Mouse (Mus musculus) spleen, postnatal 14 days (tissue): Measurements from ENCODE around the gene Cdk5rap3.

Source experiments
- DNase-seq, 2 experiments: peaks; one replicate each; pipeline ENCODE4 v3.0.0; 2021 to 2022; ENCODE audit warnings: low spot score in 2 of 2

The Cdk5rap3 gene

DNA sequence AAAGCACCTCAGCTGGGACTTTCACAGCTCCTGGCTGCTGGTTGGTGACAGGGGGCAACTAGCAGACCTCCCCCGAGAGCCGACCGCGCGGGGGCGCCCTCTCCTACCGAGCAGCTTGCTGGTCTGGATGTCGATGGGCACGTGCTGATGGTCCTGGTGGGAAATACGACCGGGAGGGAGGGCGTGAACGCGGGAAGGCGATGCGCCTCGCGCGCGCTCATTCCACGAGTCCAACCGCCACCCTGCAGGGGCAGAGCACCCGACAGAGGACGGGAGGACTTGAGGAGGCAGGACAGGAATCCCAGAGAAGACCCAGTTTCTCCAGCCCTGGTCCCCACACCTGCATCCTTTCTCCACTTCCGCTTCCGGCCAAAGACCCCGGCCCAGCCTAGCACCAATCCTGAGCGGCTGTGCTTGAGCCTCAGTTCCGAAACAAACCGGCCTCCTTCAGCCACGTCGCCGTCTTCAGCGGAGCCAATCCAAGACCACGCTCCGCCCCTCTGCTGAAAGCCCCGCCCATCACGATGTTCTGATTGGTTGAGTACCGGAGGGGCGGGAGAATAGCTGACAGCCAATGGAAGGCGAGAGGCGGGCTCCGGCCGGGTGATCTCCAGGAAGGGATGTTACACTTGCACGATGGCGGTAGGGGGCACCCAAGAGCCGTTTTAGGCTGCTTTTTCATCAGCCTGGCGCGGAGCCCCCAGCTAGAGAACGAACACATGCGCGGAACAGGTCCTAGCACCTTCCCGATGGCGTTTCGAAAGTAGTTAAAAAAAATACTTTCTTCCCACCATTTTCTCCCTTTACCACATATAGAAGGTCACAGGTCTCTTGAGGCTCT, at the start of gene Cdk5rap3:
Gene Cdk5rap3 (minus strand): TSS at position 453 of the 841 bp plus-strand sequence.
- DNase-seq, result peak; percentile 100

DNA sequence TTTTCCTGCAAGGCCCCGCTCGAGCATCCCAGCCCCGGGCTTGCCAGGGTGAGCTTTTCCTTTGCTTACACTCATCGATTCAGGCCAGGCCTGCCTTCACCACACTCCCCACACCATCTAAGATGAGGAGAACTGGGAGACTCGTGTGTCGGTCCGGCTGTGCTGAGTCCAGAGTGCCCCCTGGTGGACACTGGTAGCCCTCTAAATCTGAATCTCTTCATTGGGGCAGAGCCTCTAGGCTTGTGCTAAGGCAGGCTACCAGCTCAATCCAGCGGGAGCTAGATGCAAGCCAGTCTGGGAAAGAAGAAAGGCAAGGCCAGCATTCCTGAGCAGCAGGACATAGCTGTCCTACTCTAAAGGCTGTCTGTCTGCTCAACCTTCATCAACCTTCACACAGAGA, 47.3 kb upstream of the Cdk5rap3 start:
- peak; percentile 78 to 88 for DNase-seq

DNA sequence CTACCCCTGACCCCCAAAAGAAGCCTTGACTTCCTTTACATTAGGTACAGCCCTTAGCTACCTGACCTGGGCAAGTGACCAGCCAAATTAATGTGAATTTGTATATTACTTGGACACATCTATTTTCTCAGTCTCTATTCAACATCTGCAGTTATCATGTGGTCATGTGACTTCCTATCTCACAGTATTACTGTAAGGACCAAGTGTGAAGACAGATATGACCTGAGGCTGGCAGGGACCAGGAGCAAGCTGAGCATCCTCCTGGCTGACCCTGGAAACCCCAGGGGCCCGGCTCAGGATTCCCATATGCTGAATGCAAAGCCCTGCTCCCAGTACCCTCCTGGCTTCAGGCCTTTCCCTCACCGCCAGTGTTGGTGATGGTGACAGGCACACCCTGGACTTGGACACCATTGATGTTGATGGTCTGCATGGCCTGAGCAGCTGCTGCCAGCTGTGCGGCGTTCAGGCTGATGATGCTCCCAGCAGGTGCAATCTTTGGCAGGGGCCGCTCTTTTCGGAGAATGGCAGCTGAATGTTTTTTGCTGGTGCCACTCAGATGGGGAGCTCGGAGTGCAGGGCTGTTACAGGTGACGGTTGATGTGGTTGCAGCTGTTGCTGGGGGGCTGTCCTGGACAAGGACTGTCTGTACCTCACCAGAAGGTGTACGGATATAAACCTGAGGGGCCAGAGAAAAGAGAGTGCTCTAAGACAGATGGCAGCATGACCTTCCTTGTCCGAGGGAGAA, 40.9 kb upstream of the Cdk5rap3 start:
- no peak for DNase-seq

DNA sequence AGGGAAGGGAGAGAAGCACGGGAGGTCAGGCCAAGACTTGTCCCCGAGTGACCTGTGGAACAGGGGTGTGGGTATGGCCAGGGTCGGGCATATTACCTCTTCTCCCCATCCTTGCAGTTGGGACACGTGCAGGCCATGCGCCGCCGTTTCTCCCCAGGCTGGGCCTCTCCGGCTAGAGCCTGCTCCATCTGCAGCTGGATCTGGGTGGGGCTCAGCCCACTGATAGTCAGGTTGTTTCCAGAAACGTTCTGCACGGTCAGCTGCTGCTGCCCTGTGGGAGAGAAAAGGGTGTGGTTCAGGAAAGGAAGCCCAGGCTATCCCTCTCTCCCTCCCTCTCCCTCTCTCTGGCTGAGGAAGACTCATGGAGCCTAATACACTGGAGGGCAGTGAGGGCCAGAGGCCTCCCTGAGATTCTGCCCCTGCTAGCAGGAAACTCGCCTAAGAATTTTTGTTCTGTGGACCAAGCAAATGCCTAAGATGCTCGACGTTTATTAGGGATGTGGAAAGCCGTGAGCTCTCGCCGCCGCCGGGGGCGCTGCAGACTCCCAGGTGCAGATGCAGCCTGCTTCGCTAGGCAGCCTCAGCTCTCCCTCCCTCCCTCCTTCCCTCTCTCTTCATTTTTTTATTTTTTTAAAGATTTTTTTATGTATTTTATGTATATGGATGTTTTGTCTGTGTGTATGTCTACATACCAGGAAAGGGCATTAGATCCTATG, 39.9 kb upstream of the Cdk5rap3 start:
- DNase-seq, result no peak

DNA sequence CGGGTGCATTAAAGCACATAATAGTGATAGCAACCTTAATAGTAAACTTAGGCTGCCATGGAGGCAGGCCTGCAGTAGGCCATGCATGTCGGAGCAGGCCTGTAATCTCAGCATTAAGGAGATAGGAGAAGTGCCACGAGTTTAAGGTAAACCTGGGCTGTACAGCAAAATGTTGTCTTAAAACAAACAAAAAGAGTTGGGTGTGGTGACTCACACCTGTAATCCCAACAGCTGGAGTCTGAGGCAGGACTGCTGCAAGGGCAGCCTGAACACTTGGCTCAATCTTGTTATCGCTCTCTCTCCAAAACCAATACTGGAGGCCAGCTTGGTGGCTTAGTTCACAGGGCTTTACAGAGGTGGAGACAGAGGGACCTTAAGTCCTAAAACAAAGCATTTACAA, 38.8 kb upstream of the Cdk5rap3 start:
- DNase-seq, result no peak

DNA sequence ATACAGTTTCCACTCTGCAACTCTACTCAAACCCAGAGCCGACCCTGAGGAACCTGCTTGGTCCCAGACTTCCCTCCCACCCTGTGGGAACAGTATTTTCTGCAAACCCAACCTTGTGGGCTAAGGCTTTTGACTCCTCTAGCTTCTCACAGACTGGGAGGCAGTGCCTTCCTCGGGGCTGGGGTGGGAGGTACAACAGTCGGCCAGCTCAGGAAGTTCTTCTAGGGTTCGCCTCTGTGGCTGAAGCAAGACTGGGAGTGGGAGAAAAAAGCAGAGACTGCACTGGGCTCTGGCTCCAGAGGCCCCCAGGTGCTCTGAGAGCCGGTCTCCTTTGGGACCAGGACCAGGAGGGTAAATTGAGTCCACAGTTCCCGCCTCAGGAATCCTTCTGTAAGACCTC, 36.6 kb upstream of the Cdk5rap3 start:
- no peak for DNase-seq

DNA sequence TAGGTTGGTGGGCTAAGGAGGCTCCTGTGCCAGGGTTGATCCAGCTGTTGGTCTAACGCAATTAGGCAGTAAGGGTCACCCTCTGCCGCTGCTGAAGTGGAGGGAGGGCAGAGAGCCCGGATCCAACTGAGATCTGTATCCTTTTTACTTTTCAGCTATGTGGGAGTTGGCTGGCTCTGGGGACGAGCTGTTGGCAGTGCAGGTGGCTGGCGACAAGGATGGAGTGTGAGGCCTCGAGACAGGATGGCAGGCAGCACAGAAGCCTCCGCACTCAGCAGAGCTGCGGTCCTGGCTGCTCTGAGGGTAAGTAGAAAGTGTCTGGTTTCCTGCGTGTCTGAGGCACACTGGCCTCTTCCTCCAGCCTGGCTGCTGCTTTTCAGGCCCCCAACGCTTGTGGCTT, 36.1 kb upstream of the Cdk5rap3 start:
- no peak for DNase-seq

DNA sequence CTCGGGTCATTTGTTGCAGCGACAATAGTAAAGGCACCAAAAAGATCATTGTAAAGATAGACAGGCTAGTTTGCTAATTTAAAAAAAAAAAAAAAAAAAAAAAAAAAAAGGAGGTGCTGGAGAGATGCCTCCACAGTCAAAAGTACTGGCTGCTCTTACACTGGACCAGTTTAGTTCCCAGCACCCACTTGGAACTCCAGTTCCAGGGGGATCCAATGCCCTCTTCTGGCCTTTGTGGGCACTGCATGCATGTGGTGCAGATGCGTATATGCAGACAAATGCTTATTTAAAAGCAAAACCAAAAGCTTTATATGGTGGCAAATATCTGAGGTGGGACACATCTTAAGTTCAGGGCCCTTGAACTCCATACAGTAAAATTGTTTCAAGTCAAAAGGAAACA, 34.5 kb upstream of the Cdk5rap3 start:
- DNase-seq, result no peak

DNA sequence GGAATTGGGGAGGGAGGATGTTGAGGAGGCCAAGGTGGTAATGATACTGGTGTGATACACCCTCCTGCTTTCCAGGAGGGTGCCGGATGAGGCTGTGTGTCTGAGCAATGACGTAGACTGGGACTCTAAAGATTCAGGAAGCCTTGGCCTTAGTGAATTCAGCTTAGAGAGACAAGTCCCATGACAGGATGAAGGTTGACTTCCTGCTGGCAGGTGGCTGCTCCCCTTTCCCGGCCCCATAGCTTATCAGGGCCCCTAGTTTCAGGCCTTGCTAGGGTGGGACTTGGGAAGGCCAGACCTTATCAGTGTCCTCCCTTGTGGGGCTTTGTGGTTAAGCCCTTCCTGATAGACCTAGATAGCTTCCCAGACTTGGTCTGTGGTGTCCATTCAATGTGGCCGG, 31.6 kb upstream of the Cdk5rap3 start:
- peak in 1 of 2 experiments; percentile 35 for DNase-seq

DNA sequence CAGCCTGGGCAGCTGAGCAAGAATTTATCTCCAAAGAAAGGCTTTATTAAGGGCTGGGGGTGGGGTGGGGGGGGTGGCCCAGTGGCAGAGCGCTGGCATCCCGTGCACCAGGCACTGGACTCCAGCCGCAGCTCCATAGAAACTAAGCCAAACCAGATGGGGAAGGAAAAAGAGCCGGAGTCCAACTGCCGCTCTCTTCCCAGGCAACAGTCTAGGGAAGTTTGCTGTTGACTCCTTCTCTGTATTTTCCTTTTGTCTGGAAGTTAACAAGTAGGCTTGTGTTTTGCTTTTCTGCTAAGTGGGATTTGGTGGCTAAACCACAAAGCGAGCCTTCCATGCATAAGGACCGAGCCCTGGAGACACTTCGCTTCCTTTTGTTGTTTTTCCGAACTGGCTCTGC, 30.2 kb upstream of the Cdk5rap3 start:
- DNase-seq, result no peak

DNA sequence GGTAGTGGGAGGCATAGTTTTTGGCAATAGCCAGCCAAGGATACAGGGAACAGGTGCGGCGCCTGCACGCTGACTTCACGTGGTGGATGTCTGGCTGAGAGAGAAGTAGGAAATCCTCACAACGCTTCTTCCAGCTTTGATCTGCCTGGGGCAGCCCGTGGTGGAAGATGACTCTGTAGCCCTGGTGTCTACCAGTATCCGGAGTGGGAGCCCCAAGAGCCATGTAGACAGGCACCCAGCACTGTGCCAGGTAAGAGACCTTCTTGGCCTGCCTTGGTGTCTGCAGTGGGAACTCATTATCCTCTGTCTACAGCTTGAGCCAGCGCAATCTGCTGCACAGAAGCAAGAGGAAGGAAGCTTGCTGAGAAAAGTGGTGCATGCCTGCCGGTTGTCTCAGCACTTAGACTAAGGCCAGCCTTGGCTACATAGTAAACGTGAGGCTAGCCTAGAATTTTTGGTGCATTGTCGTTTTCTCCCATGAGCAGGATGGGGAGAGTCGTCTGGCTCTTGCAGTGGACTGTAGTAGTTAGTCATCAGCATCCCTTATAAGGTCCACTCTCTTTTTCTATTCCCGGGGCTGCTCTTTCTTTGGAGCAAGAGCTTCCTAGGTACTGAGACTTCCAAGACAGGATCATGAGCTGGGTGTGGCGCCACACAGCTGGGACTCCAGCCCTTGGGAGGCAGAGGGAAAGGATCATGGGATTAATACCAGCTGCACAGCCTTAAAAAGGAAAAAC, 28.7 kb upstream of the Cdk5rap3 start:
- no peak for DNase-seq

DNA sequence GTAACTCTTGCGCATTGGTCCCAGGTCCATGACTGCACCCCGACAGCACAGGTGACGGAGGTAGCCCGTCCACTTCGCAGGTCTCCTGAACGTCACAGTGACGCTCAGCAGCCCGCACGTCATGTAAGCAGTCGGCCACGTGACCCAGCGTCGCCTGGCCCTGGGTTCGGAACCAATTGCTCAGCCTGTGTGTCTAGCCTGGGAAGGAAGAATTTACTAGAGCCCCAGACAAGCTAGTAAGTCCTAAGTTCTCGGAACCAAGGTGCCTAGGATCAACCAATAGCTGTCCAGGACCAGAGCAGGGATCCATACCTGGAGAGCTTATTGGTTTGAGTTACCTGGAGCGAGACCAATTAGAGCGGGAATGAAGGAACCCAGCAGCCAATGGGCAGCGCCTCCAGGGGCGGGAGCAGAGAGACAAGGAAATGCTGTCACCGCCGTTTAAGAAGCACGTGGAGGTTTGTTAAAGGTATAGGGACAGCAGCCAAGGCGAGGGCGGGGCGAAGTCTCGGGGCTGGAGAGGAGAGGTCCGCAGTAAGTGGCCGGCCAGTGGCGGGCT, 27.5 kb upstream of the Cdk5rap3 start, which contains the start of gene Pnpo:
Gene Pnpo (minus strand): TSS at position 241 of the 559 bp plus-strand sequence.
- peak; percentile 81 to 84 for DNase-seq

DNA sequence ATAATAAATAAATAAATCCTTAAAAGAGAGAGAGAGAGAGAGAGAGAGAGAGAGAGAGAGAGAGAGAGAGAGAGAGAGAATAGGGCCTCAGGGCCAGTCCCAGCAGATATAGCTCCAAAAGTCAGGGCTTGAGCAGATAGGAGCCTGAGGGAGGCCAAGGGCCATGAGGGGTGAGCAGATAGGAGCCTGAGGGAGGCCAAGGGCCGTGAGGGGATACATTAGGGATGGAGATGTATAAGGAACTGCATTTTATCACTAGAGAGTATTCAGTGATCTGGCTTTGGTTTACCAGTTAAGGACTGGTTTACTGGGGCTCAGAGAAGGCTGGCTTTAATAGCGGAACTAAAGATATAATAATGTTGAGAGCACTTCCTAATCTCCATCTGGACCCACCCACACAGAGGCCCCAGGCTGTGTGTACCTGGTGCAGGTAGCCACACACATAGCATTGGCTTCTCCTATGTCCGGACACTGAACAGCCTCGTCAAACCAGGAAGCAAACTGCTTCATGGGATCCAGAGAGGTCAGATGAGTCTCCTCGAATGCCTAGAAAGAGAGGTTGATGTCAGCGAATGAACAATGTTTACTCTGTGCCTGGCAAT, 25.8 kb upstream of the Cdk5rap3 start:
- DNase-seq, result no peak

DNA sequence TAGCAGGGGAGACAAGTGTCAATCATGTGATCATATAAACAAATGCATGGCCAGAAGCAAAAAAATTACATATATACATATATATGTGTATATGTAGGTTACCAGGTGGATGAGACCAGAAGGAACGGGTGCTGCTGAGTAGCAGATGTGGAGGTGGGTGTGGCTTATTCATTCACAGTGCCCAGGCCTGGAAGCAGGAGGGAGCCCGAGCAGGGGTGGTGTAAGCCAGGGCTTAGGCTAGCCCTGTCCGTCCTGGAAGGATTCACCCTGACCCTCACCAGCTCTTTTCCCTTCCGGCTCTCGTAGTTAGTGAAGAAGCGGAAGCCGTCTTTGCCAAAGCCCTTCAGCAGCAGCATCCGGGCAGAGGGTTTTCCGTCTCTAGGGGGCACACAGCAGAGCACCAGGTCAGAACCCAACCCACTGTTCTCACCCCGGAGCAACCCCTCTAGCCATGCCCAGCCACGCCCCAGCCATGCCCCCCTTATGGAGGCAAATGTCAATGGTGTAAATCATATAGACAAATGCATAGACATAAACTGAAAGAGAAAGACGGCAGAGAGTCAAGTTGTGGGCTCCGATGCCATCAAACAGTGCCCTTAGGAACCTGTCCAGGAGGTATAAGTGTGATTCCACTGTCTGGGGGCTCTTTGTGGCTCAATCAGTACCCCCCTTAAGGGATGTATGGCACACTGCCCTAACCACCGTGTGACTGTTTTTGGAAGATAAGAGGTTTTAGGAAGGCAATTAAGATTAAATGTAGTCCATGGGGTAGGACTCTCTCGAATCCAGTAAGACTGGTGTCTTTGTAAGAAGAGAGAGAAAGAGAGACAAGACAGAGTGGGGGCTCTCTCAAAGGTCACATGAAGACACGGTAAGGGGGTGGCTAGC, 24.5 kb upstream of the Cdk5rap3 start:
- DNase-seq, result peak in 1 of 2 experiments; percentile 51

DNA sequence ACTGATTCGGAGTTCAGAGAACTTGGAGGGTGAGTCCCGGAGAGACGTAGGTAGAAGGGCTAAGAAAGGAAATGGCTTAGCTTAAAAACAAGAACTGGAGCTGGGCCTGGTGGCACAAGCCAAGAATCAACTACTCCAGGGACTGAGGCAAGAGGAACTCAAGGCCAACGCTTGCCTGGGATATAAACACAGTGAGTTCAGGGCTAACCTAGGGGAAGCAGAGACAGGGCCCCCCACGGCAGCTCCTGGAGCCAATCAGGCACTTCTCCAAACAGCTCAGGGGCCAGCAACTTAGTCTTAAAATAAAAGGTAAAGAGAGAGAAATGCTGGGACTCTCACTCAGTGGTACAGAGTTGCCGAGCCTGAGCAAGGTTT, 22.1 kb upstream of the Cdk5rap3 start:
- no peak for DNase-seq

DNA sequence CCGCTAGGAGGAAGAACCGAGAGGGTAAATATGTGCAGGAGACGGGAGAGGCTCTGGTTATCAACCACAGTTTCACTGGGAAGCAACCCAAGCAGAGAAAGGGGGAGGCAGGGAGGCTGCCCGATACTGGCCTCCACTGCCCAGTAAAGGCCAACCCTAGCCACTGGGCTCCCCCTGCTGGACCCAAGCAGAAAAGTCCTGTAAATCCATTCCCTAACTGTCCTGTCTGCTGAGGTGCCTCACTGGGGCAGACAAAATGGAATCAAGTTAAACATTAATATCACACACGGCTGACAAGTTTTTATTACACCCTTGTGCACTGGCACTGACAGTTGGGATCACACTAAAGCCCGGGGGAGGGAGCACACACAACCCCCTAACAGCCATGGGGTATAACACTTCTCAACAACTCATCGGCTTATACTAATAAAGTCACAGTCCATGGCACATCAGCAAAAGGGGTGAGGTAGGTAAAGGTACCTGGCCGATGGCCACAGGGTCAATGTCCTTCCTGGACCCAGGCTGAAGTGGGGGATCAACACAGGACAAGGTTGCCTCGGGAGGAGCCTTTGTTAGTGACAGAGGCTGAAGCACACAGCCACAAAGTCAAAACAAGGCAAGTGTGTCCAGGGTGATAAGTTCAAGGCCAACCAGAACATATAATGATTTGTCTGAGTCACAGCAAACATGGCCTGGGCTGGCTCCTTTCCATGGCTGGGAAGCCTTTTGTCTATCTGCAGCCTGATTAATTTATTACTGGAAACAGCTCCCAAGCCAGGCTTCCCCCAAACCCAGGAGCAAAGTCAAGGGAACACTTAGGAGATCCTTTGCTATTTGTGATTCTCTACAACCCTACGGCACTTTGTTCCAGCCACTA, 21.5 kb upstream of the Cdk5rap3 start:
- DNase-seq, result peak; percentile 45 to 61

DNA sequence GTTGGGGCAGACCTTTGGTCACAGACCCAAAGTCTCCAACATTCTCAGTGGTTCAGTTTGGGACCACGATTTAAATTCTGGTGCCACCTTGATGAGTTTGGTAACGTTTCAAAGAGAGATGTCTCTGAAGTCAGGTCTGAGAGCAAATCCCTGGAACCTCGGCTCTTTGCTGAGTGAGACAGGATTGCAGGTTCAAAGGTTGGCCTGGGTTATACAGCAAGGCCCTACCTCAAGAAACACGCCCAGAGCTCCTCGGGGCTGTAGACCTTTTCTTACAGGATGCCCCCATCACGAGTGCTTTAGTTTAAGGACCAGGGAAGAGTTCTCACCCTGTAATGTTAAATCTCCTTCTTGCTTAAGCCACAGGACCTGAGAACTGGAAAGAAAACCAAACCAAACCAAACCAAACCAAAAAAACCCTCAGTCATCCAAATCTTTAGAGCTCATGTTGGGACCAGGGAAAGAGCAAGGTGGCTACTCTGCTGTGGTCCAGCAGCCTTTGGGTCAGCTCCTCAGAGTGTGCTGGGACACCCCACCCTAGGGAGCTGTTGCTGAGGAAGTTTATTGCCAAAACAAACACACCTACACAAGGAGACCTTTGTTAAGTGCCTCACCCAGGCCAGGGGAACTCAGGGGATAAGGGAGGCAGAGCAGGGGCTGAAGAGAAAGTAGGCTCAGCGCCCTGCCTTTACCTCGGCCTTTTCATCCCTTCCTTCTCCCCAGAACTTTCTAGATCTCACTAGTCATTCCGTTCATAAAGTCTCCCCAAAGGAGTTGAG, 19.8 kb upstream of the Cdk5rap3 start:
- DNase-seq, result no peak

DNA sequence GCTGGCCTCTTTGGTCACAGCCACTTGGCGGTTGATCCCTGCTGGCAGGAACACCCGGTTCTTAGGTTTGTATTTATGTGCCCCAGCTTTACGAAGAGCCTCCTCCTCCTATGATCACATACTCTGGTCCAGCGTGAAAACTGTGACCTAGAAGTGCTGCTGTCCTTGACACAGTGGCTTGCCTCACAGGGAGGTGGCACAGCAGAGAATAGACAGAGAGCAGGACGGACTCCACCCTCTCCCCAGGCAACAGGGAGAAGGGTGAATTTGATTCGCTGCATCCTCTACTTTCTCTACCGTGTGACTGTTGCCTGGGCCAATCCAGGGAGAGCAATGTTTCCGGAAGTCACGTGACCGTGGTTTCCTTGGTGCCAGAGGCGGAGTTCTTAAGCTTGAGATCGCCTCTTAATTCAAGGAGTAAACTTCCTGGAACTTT, 18.6 kb upstream of the Cdk5rap3 start:
- peak in 1 of 2 experiments; percentile 50 for DNase-seq
